Mouse (Mus musculus) adrenal gland, postnatal 14 days (tissue): ENCODE results near the gene Tpt1. TPM values are rescaled to one million over a fixed set of nuclear protein-coding genes. Genes with fewer than 3 reads are reported as not detected.
A peak's percentile ranks its signal among the peaks of the same experiment; 100 is the strongest.

Source experiments
- DNase-seq: peaks from one replicate; pipeline ENCODE4 v3.0.0; 2021; ENCODE audit warnings: mixed read lengths
- total RNA-seq: library from RNA; stranded (reverse); gene quantifications from 2 replicates; pipeline ENCODE4 v1.2.3, GENCODE M21; 2021

Tpt1 gene
- total RNA-seq, 1 experiment from 2014 or later, result 2,745 TPM

GRCm38 (mm10) chr14:75876320-75877043, 31.6 kb downstream of the Tpt1 start:
- peak; percentile 83 for DNase-seq

- no peak for DNase-seq
These were observed 32.4 kb downstream of the Tpt1 start for GRCm38 (mm10) chr14:75877297-75877696.

GRCm38 (mm10) chr14:75878980-75879379, 34.1 kb downstream of the Tpt1 start:
- DNase-seq, result no peak

- DNase-seq, result no peak
These were observed 37.0 kb downstream of the Tpt1 start for GRCm38 (mm10) chr14:75881856-75882255.

GRCm38 (mm10) chr14:75883330-75883729, 38.4 kb downstream of the Tpt1 start:
- no peak for DNase-seq

GRCm38 (mm10) chr14:75883873-75884272, 39.0 kb downstream of the Tpt1 start:
- no peak for DNase-seq

- no peak for DNase-seq
These were observed 47.2 kb downstream of the Tpt1 start for GRCm38 (mm10) chr14:75892118-75892517.

Other genes starting within 250 kb of the Tpt1 start
- gene Erich6b, start 202.8 kb upstream of the Tpt1 start, total RNA-seq, result not detected in 2 replicates
- gene Cog3, start 90.6 kb upstream of the Tpt1 start, total RNA-seq, result 22.2 and 24.9 TPM in 2 replicates
- 71.2 and 102 TPM in 2 replicates for gene Slc25a30, start 58.1 kb upstream of the Tpt1 start, total RNA-seq
- not detected in 2 replicates for gene Kctd4, start 109.9 kb downstream of the Tpt1 start, total RNA-seq
- gene Gtf2f2, start 165.8 kb downstream of the Tpt1 start, total RNA-seq, result 24.1 and 25.5 TPM in 2 replicates